Mouse (Mus musculus): ENCODE measurements at regions not wholly inside any gene's neighbourhood (a gene's known extent, or its start where the extent isn't known, plus 50 kb on each side); places are given as distances from the start of the nearest gene placed in this dataset.
"Not testable (repeated sequence)": the region's sequence is repeated elsewhere in the genome, so short reads cannot be mapped to it uniquely, and the experiment has no call there.

- H3K27me3 ChIP-seq (replicated peaks; ENCODE audit: control insufficient read depth, insufficient read depth, low read length), result no peaks in the 10 kb centered on the region
- no peaks in the 10 kb centered on the region for H3K36me3 ChIP-seq (ENCODE audit: control insufficient read depth, insufficient read depth, low read length)
- DNase-seq (ENCODE audit: low spot score) (peak; percentile 14), ATAC-seq (ENCODE audit: low read depth) (peak; percentile 6)
- no peak overlapping the region for H3K27ac ChIP-seq (replicated peaks; ENCODE audit: low read depth, low read length)
- H3K4me3 ChIP-seq (ENCODE audit: low read depth, low read length), result no peak overlapping the region
- no peak overlapping the region for H3K9ac ChIP-seq (ENCODE audit: low read depth, low read length)
- H3K4me2 ChIP-seq (ENCODE audit: low read depth, low read length), result no peak overlapping the region
- H3K4me1 ChIP-seq (ENCODE audit: control insufficient read depth, insufficient read depth, low read length), result no peaks in the 10 kb centered on the region
- peaks cover 80% of the 10 kb centered on the region for H3K9me3 ChIP-seq (ENCODE audit: control insufficient read depth, low read length)
- 57% methylated on average over 8 of the region's 8 CpGs for WGBS
These were observed 83.7 kb upstream of the Vmn1r2 start for GRCm38 (mm10) chr4:3083161-3084020.

DNA sequence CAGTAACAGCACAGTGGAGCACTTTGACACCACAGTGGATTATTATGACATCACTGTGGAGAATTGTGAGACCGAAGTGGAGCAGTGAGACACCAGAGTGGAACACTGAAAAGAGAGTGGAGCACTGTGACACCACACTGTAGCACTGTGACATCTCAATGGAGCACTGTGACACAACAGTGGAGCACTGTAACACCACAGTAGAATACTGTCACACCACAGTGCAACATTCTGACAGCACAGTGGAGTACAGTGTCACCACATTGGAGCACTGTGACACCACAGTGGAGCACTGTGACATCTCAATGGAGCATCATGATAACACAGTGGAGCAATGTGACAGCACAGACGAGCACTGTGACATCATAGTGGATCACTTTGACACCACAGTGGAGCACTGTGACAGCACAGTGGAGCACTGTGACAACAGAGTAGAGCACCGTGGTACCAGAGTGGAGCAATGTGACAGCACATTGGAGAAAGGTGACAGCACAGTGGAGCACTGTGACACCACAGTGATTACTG, 83.0 kb upstream of the Vmn1r2 start:
- H3K27me3 ChIP-seq (replicated peaks; ENCODE audit: control insufficient read depth, insufficient read depth, low read length), result no peaks in the 10 kb centered on the region
- no peak overlapping the region for H3K4me2 ChIP-seq (ENCODE audit: low read depth, low read length)
- ATAC-seq (ENCODE audit: low read depth) (no peak), DNase-seq (ENCODE audit: low spot score) (peak; percentile 4)
- H3K9me3 ChIP-seq (ENCODE audit: control insufficient read depth, low read length), result peaks cover 82% of the 10 kb centered on the region
- WGBS, result 70% methylated on average over 3 of the region's 3 CpGs
- H3K4me3 ChIP-seq (ENCODE audit: low read depth, low read length), result no peak overlapping the region
- H3K36me3 ChIP-seq (ENCODE audit: control insufficient read depth, insufficient read depth, low read length), result no peaks in the 10 kb centered on the region
- H3K4me1 ChIP-seq (ENCODE audit: control insufficient read depth, insufficient read depth, low read length), result no peaks in the 10 kb centered on the region
- H3K9ac ChIP-seq (ENCODE audit: low read depth, low read length), result no peak overlapping the region
- H3K27ac ChIP-seq (replicated peaks; ENCODE audit: low read depth, low read length), result no peak overlapping the region

GRCm38 (mm10) chr4:3085456-3086448, 81.4 kb upstream of the Vmn1r2 start:
- no peaks in the 10 kb centered on the region for H3K27me3 ChIP-seq (replicated peaks; ENCODE audit: control insufficient read depth, insufficient read depth, low read length)
- H3K4me3 ChIP-seq (ENCODE audit: low read depth, low read length), result no peak overlapping the region
- no peak overlapping the region for H3K9ac ChIP-seq (ENCODE audit: low read depth, low read length)
- H3K36me3 ChIP-seq (ENCODE audit: control insufficient read depth, insufficient read depth, low read length), result no peaks in the 10 kb centered on the region
- H3K4me2 ChIP-seq (ENCODE audit: low read depth, low read length), result no peak overlapping the region
- no peak overlapping the region for H3K27ac ChIP-seq (replicated peaks; ENCODE audit: low read depth, low read length)
- WGBS, result 64% methylated on average over 6 of the region's 6 CpGs
- H3K9me3 ChIP-seq (ENCODE audit: control insufficient read depth, low read length), result peaks cover 82% of the 10 kb centered on the region
- DNase-seq (ENCODE audit: low spot score), result peak; percentile 0
- ATAC-seq (ENCODE audit: low read depth), result no peak
- H3K4me1 ChIP-seq (ENCODE audit: control insufficient read depth, insufficient read depth, low read length), result no peaks in the 10 kb centered on the region

- not testable (repeated sequence) for H3K36me3 ChIP-seq (ENCODE audit: control insufficient read depth, insufficient read depth, low read length); DNase-seq (ENCODE audit: low spot score); H3K27me3 ChIP-seq (replicated peaks; ENCODE audit: control insufficient read depth, insufficient read depth, low read length); H3K4me2 ChIP-seq (ENCODE audit: low read depth, low read length); H3K4me3 ChIP-seq (ENCODE audit: low read depth, low read length); H3K4me1 ChIP-seq (ENCODE audit: control insufficient read depth, insufficient read depth, low read length); H3K27ac ChIP-seq (replicated peaks; ENCODE audit: low read depth, low read length); ATAC-seq (ENCODE audit: low read depth); H3K9ac ChIP-seq (ENCODE audit: low read depth, low read length)
- peaks cover 69% of the 10 kb centered on the region for H3K9me3 ChIP-seq (ENCODE audit: control insufficient read depth, low read length)
- whole genome bisulfite sequencing, result 76% methylated on average over 7 of the region's 7 CpGs
These were observed 79.5 kb upstream of the Vmn1r2 start for GRCm38 (mm10) chr4:3087616-3088015.

DNA sequence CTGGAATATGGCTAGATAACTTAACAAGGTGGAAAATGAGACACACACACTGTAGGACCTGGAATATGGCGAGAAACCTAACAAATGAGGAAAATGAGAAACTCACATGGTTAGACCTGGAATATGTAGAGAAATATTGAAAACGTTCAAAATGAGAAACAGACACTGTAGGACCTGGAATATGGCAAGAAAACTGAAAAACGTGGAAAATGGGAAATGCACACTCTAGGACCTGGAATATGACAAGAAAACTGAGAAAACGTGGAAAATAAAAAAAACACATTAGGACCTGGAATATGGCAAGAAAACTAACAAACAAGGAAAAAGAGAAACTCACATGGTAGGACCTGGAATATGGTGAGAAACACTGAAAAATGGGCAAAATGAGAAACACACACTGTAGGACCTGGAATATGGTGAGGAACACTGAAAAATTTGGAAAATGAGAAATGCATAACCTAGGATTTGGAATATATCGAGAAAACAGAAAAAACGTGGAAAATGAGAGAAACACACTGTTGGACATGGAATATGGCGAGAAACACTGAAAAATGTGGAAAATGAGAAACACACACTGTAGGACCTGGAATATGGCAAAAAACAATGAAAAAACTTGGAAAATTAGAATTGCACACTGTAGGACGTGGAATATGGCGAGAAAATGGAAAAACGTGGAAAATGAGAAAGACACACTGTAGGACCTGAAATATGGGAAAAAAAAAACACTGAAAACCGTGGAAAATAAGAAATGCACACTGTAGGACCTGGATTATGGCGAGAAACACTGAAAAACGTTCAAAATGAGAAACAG, 77.3 kb upstream of the Vmn1r2 start:
- 67% methylated on average over 13 of the region's 13 CpGs for WGBS
- Histone ChIP-seq H3K9me3 (ENCODE audit: control insufficient read depth, low read length) (peaks cover 47% of the 10 kb centered on the region), H3K4me2 (ENCODE audit: low read depth, low read length) (no peak overlapping the region), H3K27ac (replicated peaks; ENCODE audit: low read depth, low read length) (no peak overlapping the region), H3K4me1 (ENCODE audit: control insufficient read depth, insufficient read depth, low read length) (no peaks in the 10 kb centered on the region), H3K27me3 (replicated peaks; ENCODE audit: control insufficient read depth, insufficient read depth, low read length) (no peaks in the 10 kb centered on the region), H3K9ac (ENCODE audit: low read depth, low read length) (no peak overlapping the region), H3K36me3 (ENCODE audit: control insufficient read depth, insufficient read depth, low read length) (no peaks in the 10 kb centered on the region), H3K4me3 (ENCODE audit: low read depth, low read length) (no peak overlapping the region)
- DNase-seq (ENCODE audit: low spot score) (no peak), ATAC-seq (ENCODE audit: low read depth) (peak; percentile 13; the same call in 1 of the 2 replicates)

GRCm38 (mm10) chr4:3090378-3090735, 76.8 kb upstream of the Vmn1r2 start:
- Histone ChIP-seq H3K27me3 (replicated peaks; ENCODE audit: control insufficient read depth, insufficient read depth, low read length) (no peaks in the 10 kb centered on the region), H3K4me2 (ENCODE audit: low read depth, low read length) (no peak overlapping the region), H3K4me3 (ENCODE audit: low read depth, low read length) (no peak overlapping the region), H3K4me1 (ENCODE audit: control insufficient read depth, insufficient read depth, low read length) (no peaks in the 10 kb centered on the region), H3K9ac (ENCODE audit: low read depth, low read length) (no peak overlapping the region), H3K36me3 (ENCODE audit: control insufficient read depth, insufficient read depth, low read length) (no peaks in the 10 kb centered on the region), H3K9me3 (ENCODE audit: control insufficient read depth, low read length) (peaks cover 41% of the 10 kb centered on the region), H3K27ac (replicated peaks; ENCODE audit: low read depth, low read length) (no peak overlapping the region)
- 86% methylated on average over 11 of the region's 11 CpGs for WGBS
- DNase-seq (ENCODE audit: low spot score) (peak; percentile 0), ATAC-seq (ENCODE audit: low read depth) (no peak)

DNA sequence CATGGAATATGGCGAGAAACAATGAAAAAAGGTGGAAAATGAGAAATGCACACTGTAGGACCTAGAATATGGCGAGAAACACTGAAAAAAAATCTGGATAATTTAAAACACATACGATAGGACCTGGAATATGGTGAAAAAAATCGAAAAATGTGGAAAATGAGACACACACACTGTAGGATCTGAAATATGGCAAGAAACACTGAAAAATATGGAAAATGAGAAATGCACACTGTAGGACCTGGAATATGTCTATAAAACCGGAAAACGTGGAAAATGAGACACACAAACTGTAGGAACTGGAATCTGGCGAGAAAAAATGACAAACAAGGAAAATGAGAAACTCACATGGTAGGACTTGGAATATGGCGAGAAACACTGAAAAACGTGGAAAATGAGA, 76.4 kb upstream of the Vmn1r2 start:
- H3K36me3 ChIP-seq (ENCODE audit: control insufficient read depth, insufficient read depth, low read length), result no peaks in the 10 kb centered on the region
- H3K4me3 ChIP-seq (ENCODE audit: low read depth, low read length), result no peak overlapping the region
- peaks cover 38% of the 10 kb centered on the region for H3K9me3 ChIP-seq (ENCODE audit: control insufficient read depth, low read length)
- H3K27ac ChIP-seq (replicated peaks; ENCODE audit: low read depth, low read length), result no peak overlapping the region
- 81% methylated on average over 9 of the region's 9 CpGs for WGBS
- DNase-seq (ENCODE audit: low spot score) (peak; percentile 0), ATAC-seq (ENCODE audit: low read depth) (no peak)
- H3K27me3 ChIP-seq (replicated peaks; ENCODE audit: control insufficient read depth, insufficient read depth, low read length), result no peaks in the 10 kb centered on the region
- no peak overlapping the region for H3K9ac ChIP-seq (ENCODE audit: low read depth, low read length)
- H3K4me1 ChIP-seq (ENCODE audit: control insufficient read depth, insufficient read depth, low read length), result no peaks in the 10 kb centered on the region
- no peak overlapping the region for H3K4me2 ChIP-seq (ENCODE audit: low read depth, low read length)
